Mouse (Mus musculus) gastrocnemius, postnatal 14 days (tissue): ENCODE measurements around the gene Cysrt1. TPM values are rescaled to one million over a fixed set of nuclear protein-coding genes. Genes with fewer than 3 reads are reported as not detected.

Experiments
- DNase-seq: peaks from one replicate; pipeline ENCODE4 v3.0.0; 2021; ENCODE audit warnings: mixed read lengths
- intact Hi-C: fragments of 180-260 bp; cut with DNase I; formaldehyde crosslinking; loops from one replicate; pipeline ENCODE4 v1.15.1; 2025; ENCODE audit warnings: low total_unique reads
- total RNA-seq, 2 experiments: library from RNA; stranded (reverse); gene quantifications; 2 replicates each; pipeline ENCODE4 v1.2.3; 2021

Cysrt1 gene
- total RNA-seq, 2 experiments from 2014 or later = not detected

DNA sequence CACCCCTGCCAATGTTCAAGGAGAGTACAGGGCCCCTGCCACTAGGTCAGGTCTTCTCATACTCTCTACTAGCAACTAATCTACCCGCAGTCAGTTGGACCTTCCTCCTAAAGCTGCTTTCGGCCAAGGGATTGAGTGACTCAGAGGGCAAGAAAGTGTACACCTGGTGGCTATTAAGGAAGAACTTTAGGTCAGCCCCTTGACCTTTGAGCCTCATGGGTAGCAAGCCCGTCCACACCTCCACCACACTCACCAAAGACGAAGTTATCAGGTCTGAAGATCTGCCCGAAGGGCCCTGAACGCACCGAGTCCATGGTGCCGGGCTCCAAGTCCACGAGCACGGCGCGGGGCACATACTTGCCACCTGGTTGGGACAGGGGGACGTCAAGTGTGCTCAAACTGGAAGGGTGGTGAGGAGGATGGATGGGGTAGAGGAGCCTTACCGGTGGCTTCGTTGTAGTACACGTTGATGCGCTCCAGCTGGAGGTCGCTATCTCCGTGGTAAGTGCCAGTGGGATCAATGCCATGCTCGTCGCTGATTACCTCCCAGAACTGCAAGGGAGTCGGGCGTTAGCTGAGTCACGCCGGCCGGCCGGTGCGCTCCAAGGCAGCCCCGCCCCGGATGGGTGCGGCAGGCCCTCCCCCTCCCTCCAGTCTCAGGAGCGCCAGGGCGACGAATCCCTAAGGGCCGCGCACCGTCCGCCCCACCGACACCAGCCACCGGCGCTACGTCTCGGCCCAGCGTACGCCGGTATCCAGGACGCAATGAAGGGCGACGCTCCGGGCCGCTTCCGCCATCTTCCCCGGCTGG lies 18.4 kb downstream of the Cysrt1 start:
- intact Hi-C loops = no loop called here
- DNase-seq = peak; percentile 84

- no peak for DNase-seq
- intact Hi-C loops = no loop called here
Measured at GRCm38 (mm10) chr2:25221331-25221772, 20.9 kb downstream of the Cysrt1 start.

DNA sequence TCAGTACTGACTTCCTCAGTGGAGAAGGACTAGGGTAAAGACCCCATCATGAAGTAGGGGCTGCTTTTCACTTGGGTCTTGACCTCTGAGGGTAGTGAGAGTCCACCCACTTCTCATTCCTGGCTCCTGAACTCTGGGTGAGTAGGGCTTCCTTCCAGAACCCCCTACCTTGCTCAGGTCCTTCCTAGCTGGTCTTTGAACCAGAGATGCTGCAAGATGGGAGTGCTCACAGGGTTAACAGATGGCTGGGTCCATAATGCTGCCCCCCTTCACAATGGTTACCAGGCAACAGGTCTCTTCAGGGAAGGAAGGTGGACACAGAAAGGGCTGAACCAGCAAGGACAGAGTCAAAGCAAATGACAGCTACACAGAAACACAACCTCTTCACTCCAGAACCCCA lies 23.8 kb downstream of the Cysrt1 start, which contains the start of gene Fam166a:
TSS of gene Fam166a (plus strand) at position 301 of the 400 bp plus-strand sequence.
- DNase-seq = no peak
- intact Hi-C loops = no loop called here

- intact Hi-C loops = no loop called here
- DNase-seq = no peak
Measured at GRCm38 (mm10) chr2:25217666-25218065, 24.6 kb downstream of the Cysrt1 start.

- intact Hi-C loops = no loop called here
- no peak for DNase-seq
Measured at GRCm38 (mm10) chr2:25214444-25214843, 27.8 kb downstream of the Cysrt1 start, which contains the start of gene Stpg3. Gene Stpg3, minus strand, starts transcription at chr2:25214637.

DNA sequence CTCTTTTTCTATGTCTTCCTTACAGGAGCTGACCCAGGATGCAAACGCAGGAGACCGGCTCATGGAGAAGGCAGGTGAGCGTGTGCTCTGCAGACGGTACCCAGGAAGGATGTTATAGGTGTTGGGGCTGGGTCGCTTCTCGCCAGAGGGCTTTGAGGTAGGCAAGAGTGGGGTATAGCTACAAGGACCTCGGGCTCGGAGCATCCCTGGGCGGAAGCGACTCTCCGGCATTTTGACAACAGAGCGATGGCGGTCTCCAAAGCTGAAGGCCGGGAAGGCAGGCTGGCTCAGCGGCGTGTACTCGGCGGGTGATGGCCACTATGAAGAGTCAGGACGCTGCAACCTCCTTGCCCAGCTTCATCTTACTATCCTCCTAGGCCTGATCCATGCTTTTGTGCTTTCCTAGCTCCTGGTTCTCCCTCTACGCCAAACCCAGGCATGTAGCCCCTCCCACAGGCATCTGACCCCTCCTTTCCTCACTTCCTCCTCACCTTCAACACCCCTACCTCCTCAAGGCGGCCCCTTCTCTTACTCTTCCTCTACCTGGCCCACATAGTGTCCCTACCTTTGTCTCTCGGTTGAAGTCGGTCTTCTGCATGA lies 28.9 kb downstream of the Cysrt1 start:
- no peak for DNase-seq
- intact Hi-C loops = no loop called here

- DNase-seq = peak; percentile 93
- intact Hi-C loops = no loop called here
Measured at GRCm38 (mm10) chr2:25211121-25211670, 31.1 kb downstream of the Cysrt1 start, which contains the start of gene Nelfb. Gene Nelfb, minus strand, starts transcription at chr2:25211489.

GRCm38 (mm10) chr2:25210686-25211085 lies 31.6 kb downstream of the Cysrt1 start:
- intact Hi-C loops = no loop called here
- DNase-seq = no peak

- intact Hi-C loops = no loop called here
- no peak for DNase-seq
Measured at GRCm38 (mm10) chr2:25207593-25207992, 34.7 kb downstream of the Cysrt1 start.

DNA sequence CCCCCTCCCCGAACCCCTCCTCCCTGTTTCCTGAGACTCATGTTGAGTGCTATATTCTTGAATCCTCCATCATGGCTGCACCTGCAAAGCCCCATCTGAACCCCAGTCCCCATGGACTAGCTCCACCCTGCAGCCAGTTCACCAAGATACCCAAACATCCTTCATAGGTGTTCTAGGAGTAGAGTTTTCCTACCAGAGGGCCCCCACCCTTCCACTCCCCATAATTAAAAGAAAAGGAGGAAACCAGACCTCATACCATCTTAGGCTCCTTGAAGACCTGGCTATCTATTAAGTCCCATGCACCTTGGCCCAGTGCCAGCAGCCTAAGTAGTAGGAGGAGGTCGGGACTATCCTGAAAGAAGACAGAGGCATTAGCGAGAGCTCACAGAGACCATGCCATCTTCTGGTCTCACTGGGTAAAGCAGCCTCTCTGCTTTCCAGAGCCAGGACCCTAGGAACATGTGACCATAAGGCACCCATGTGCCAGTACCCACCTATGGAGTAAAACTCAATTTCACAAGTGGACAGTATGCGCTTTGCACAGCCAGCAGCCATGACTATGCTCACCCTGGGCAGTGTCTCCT lies 38.5 kb downstream of the Cysrt1 start:
- intact Hi-C loops = no loop called here
- no peak for DNase-seq

- intact Hi-C loops = no loop called here
- no peak for DNase-seq
Measured at GRCm38 (mm10) chr2:25200631-25201030, 41.6 kb downstream of the Cysrt1 start.

GRCm38 (mm10) chr2:25197946-25198345 lies 44.3 kb downstream of the Cysrt1 start:
- DNase-seq = no peak
- intact Hi-C loops = loop anchor here (10.0 kb wide), 1 partner anchor 47 kb away; the partner anchor contains the start of genes AL732309.1, Cysrt1 and Rnf208

DNA sequence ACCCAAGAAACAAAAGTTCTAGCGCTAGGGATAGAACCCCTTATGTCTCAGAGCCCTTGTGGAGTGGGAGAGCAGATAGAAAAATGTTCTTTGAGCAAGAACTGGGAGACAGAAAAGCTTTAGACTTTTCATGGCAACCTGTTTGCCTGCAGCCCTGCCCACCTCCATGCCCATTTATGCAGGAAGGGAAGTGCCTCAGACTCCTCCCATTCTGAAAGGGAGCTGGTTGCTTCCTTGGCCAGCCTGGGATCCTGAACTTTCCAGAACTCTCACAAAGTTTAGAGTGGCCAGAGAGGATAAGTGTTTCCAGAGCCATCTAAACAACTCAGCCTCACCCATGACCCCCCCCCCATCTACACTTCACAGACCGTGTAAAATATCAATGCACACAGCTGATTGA lies 45.1 kb downstream of the Cysrt1 start:
- DNase-seq = no peak
- intact Hi-C loops = loop anchor here (10.0 kb wide), 1 partner anchor 48 kb away; the partner anchor contains the start of genes AL732309.1, Cysrt1 and Rnf208

DNA sequence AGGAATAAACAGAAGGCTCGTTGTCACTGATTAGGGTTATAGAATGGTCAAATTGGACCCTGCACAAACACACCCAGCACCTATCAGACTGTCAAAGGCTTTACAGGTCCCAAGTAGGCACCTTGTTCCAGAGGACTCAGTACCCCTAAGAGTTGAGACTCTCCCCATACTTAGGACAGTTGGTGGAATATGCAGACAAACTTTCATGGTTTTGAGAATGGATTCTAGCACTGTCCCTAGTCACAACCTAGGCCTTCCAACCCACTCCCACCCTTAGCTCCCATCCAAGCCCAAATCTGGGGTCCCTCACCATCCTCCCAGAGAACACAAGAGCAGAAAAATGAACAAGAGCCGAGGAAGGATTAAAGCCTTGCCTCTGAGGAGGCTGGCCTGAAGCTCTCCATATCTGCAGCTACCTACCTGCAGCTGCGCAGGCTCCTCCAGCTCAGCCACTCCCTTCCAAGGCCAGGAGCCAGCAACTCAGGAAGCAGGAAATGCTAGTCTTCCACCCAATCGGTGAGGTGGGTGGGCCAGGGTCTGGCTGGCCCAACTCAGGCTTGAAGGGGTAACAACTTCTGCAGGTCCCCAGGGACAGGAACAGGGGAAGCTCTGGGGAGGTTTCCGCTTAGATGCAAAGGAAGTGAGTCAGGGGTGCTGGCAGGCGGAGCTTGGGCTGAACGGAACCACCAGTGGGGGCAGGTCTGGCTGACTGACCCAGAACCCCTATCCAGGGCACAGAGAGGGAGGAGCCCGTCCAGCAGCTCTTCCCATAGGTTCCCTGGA lies 45.9 kb downstream of the Cysrt1 start, which contains the start of gene Tor4a:
TSS of gene Tor4a (minus strand) at position 715 of the 783 bp plus-strand sequence.
- intact Hi-C loops = loop anchor here (10.0 kb wide), 1 partner anchor 48 kb away; the partner anchor contains the start of genes AL732309.1, Cysrt1 and Rnf208

DNA sequence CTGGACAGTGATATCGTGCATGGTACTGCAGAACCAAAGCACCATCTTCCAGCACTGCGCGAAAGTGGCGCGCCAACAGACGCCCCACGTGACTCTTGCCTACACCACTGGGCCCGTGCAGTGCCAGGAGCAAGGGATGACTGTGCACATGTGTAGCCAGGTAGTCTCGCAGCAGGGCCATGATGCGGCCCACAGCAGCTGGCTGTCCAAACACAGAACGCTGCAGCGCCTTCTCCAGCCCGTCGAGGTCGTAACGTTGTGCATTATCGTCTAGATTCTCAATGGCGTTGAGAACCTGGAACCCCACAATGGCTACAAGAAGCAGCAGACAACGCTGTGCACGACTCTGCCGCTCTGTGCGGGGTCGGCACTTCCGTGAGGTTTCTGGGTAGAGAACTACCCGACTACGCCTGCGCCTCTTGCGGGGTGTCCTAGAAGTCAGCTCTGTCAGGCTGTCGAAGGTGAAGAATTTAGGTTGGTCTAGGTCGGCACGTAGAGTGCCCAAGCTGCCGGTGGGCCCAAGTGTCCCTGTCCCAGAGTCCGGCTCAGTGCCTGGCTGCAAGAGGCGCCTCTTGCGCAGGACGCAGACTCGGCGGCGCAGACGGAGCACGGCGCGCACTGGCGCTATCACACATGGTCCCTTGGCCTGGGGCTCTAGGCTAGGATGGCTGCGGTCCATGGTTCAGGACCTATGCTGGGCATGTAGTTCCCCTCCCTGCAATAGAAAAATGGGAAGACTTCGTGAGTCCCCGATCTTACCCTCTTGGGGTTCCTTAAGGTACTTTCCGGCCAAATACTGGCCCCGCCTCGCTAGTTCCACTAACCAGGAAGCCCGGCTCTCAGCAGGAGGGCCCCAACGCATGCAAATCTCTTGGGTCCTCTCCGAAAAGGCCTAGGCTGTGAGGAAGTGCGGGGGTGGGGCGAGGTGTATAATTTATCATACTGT lies 46.8 kb downstream of the Cysrt1 start:
- no peak for DNase-seq
- intact Hi-C loops = loop anchor here (10.0 kb wide), 1 partner anchor 49 kb away; the partner anchor contains the start of genes AL732309.1, Cysrt1 and Rnf208

More for the DNA sequence above, 45.9 kb downstream of the Cysrt1 start, which contains the start of gene Tor4a:
- peak; percentile 71 for DNase-seq

GRCm38 (mm10) chr2:25194486-25195171 lies 47.6 kb downstream of the Cysrt1 start:
- DNase-seq = no peak
- intact Hi-C loops = loop anchor here (10.0 kb wide), 1 partner anchor 50 kb away; the partner anchor contains the start of genes AL732309.1, Cysrt1 and Rnf208

- intact Hi-C loops = loop anchor here (10.0 kb wide), 1 partner anchor 51 kb away; the partner anchor contains the start of genes AL732309.1, Cysrt1 and Rnf208
- DNase-seq = no peak
Measured at GRCm38 (mm10) chr2:25194006-25194405, 48.2 kb downstream of the Cysrt1 start.
